Mouse (Mus musculus): ENCODE data around the gene Emb. TPM values are rescaled to one million over a fixed set of nuclear protein-coding genes. Genes with fewer than 3 reads are reported as not detected.

Emb gene
- polyA plus RNA-seq, 1 experiment from 2014 or later: 10.1 TPM

DNA sequence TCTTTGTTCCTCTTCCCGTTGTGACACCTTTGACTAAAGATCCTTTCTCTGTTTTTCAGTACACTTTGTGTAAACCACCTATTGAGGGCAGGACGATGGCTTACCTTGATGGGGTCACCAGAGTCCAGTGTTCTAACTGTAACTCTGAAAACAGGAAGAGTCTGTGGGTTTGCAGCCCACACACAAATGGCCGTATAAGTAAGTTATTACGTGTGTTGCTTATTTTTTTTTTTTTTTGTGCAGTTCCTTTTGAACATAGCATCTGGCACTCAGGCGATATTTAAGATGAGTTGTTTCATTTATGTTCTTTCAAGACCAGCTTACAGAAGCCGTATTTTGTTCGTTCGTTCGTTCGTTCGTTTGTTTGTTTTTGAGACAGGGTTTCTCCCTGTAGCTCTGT, 9.3 kb downstream of the Emb start:
- no peak overlapping the region for H3K4me2 ChIP-seq (ENCODE audit: low read depth, low read length)
- no peaks in the 10 kb centered on the region for H3K27me3 ChIP-seq (ENCODE audit: control insufficient read depth, insufficient read depth, low read length)
- no peak overlapping the region for H3K4me3 ChIP-seq (ENCODE audit: low read depth, low read length)
- no peak overlapping the region for H3K27ac ChIP-seq (ENCODE audit: low read depth, low read length)
- no peaks in the 10 kb centered on the region for H3K36me3 ChIP-seq (ENCODE audit: control insufficient read depth, insufficient read depth, low read length)
- 70% methylated on average over 11 of the region's 11 CpGs for WGBS
- H3K4me1 ChIP-seq (ENCODE audit: control insufficient read depth, insufficient read depth, low read length): no peaks in the 10 kb centered on the region
- H3K9me3 ChIP-seq (ENCODE audit: control insufficient read depth, low read length): no peaks in the 10 kb centered on the region
- H3K9ac ChIP-seq (replicated peaks; ENCODE audit: low read depth, low read length): no peak overlapping the region
- ATAC-seq (ENCODE audit: low read depth): no peak

DNA sequence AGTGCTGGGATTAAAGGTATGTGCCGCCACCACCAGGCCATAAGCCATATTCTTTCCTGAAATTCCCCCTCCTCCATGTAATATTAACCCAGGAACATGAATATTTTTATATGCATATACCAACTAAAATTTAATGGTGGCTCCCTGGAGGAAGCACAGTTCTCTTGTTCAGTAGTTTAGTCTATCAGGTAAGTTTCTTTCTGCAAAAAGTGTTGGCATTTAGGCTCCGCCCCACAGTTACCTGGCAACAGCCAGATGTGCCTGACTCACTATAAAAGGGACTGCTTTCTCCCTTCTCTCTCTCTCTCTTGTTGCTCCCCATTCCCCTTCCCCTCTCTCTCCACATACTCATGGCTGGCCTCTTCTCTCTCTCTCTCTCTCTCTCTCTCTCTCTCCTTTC, 9.8 kb downstream of the Emb start:
- 84% methylated on average over 2 of the region's 2 CpGs for WGBS
- ATAC-seq (ENCODE audit: low read depth): no peak
- H3K4me2 ChIP-seq (ENCODE audit: low read depth, low read length): no peak overlapping the region

DNA sequence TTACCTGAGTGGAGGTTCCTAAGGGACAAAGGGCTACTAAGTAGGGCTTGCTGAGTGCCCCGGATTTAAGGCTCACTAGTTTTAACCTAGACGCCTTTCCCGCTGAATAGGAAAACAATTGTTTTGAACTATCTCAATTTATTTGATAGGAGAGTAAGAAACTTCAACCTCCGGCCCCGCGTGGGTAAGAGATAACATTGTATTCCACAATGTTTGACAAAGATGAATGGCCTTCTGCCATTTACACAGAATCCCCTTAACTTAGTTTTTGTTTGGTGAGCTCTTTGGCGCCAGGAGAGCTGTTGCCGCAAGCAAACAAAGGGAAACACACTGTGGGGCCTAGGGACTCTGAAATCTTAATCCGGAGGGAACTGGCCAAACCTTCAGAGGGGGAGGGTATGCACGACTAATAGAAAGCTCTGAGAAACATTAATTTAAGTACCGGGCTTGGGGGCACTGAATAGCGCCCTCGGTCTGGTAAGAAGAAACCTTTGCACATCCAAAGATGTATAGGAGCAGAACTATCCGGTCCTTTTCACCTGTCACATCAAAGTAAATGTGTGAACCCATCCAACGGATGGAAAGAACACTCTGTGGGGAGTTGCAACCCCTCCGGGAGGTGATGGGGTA, 11.7 kb downstream of the Emb start:
- no peaks in the 10 kb centered on the region for H3K27me3 ChIP-seq (ENCODE audit: control insufficient read depth, insufficient read depth, low read length)
- H3K36me3 ChIP-seq (ENCODE audit: control insufficient read depth, insufficient read depth, low read length): no peaks in the 10 kb centered on the region
- ATAC-seq (ENCODE audit: low read depth): peak; percentile 13; the same call in 1 of the 2 replicates
- no peaks in the 10 kb centered on the region for H3K9me3 ChIP-seq (ENCODE audit: control insufficient read depth, low read length)
- H3K27ac ChIP-seq (ENCODE audit: low read depth, low read length): no peak overlapping the region
- H3K4me3 ChIP-seq (ENCODE audit: low read depth, low read length): peak overlapping the region; percentile 76
- H3K9ac ChIP-seq (replicated peaks; ENCODE audit: low read depth, low read length): peak overlapping the region; percentile 83
- 5% methylated on average over 16 of the region's 16 CpGs for WGBS
- H3K4me2 ChIP-seq (ENCODE audit: low read depth, low read length): peak overlapping the region; percentile 43
- no peaks in the 10 kb centered on the region for H3K4me1 ChIP-seq (ENCODE audit: control insufficient read depth, insufficient read depth, low read length)

More for the DNA sequence above, 9.8 kb downstream of the Emb start:
- Histone ChIP-seq H3K9ac (replicated peaks; ENCODE audit: low read depth, low read length) (no peak overlapping the region), H3K4me1 (ENCODE audit: control insufficient read depth, insufficient read depth, low read length) (no peaks in the 10 kb centered on the region), H3K27me3 (ENCODE audit: control insufficient read depth, insufficient read depth, low read length) (no peaks in the 10 kb centered on the region), H3K36me3 (ENCODE audit: control insufficient read depth, insufficient read depth, low read length) (no peaks in the 10 kb centered on the region), H3K9me3 (ENCODE audit: control insufficient read depth, low read length) (no peaks in the 10 kb centered on the region), H3K27ac (ENCODE audit: low read depth, low read length) (no peak overlapping the region), H3K4me3 (ENCODE audit: low read depth, low read length) (no peak overlapping the region)

DNA sequence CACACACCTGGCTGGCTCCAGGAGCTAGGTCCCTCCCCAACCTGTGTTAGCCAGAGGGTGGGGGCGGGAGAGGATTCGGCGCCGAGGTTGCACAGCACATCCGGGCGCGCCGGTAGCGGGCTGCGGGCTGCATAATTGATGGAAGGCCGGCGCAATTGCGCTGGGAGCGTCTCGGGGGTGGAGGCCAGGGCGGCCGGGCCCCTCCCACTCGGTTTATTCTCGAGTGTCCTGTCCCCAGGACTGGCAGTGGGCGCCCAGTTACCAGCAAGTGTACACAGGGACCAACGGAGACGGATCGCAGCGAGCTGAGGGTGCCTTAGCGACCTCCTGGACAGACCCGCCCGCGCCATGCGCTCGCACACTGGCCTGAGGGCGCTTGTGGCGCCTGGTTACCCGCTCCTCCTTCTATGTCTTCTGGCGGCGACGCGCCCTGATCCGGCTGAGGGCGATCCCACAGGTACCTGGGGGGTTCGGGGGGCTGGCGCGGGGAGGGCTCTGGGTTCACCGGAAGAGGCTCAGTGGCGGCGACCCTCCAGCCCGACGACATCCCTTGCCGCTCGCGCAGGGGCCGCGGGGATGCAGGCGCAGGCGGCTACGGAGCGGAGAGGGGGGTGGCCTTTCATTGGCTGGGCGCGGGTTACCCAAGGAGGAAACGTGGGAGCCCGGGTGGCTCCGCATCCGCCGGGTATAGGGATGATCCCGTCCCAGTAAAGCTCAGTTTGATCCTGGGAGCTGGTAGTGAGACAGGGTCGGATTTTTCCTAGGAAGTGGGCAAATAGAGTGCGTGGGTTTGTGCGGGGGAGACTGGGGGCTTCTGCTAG, 12.4 kb downstream of the Emb start, which contains the start of gene Gm17509:
Gene Gm17509 (minus strand): TSS at position 575 of the 821 bp plus-strand sequence.
- ATAC-seq (ENCODE audit: low read depth): peak; percentile 94
- peak within 1 kb of the TSS; percentile 83 for H3K9ac ChIP-seq (replicated peaks; ENCODE audit: low read depth, low read length)
- WGBS: under 1% methylated on average over 67 of the region's 67 CpGs
- peak within 1 kb of the TSS; percentile 77 for H3K27ac ChIP-seq (ENCODE audit: low read depth, low read length)
- H3K27me3 ChIP-seq (ENCODE audit: control insufficient read depth, insufficient read depth, low read length): no peaks in the 10 kb centered on the region
- H3K9me3 ChIP-seq (ENCODE audit: control insufficient read depth, low read length): no peaks in the 10 kb centered on the region
- peak within 1 kb of the TSS; percentile 43 for H3K4me2 ChIP-seq (ENCODE audit: low read depth, low read length)
- H3K4me3 ChIP-seq (ENCODE audit: low read depth, low read length): peak within 1 kb of the TSS; percentile 76
- H3K4me1 ChIP-seq (ENCODE audit: control insufficient read depth, insufficient read depth, low read length): no peaks in the 10 kb centered on the region
- H3K36me3 ChIP-seq (ENCODE audit: control insufficient read depth, insufficient read depth, low read length): no peaks in the 10 kb centered on the region

DNA sequence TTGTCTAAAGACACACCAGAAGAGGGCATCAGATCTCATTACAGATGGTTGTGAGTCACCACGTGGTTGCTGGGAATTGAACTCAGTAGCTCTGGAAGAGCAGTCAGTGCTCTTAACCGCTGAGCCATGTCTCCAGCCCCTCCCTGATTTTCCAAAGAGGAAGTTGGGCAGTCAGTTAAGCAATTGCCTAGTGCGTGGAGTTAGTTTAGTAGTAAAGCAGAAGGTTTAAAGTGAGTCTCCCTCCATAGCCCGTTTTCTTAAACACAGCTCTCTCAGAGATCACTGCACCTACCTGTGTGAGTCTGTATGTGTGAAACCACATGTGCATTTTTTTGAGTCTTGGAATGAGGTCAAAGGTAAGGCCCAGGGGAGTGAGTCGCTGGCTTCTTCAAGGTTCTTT, 14.8 kb downstream of the Emb start:
- Histone ChIP-seq H3K4me2 (ENCODE audit: low read depth, low read length) (no peak overlapping the region), H3K4me1 (ENCODE audit: control insufficient read depth, insufficient read depth, low read length) (no peaks in the 10 kb centered on the region), H3K36me3 (ENCODE audit: control insufficient read depth, insufficient read depth, low read length) (no peaks in the 10 kb centered on the region), H3K9me3 (ENCODE audit: control insufficient read depth, low read length) (no peaks in the 10 kb centered on the region), H3K4me3 (ENCODE audit: low read depth, low read length) (no peak overlapping the region), H3K9ac (replicated peaks; ENCODE audit: low read depth, low read length) (no peak overlapping the region), H3K27me3 (ENCODE audit: control insufficient read depth, insufficient read depth, low read length) (no peaks in the 10 kb centered on the region), H3K27ac (ENCODE audit: low read depth, low read length) (no peak overlapping the region)
- no peak for ATAC-seq (ENCODE audit: low read depth)
- 62% methylated on average over 5 of the region's 5 CpGs for WGBS

DNA sequence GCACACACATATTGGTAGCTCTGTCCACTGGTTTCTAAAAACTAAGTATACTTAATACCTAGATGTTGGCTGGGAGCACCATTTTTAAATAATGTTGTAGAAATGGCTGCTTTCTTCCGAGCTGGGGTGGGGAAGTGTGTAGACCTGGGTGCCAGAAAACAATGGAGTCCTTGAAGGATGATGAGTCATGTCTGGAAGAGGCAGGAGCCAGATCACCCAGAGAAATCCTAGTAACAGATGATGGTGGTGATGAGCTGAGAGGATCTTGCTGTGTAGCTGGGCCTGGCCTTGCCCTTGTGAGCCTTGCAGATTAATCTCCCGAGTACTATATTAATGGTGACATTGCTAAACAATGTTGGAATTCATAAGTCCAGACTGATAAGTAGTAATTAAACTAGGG, 16.6 kb downstream of the Emb start:
- Histone ChIP-seq H3K4me2 (ENCODE audit: low read depth, low read length) (no peak overlapping the region), H3K36me3 (ENCODE audit: control insufficient read depth, insufficient read depth, low read length) (no peaks in the 10 kb centered on the region), H3K9ac (replicated peaks; ENCODE audit: low read depth, low read length) (no peak overlapping the region), H3K4me1 (ENCODE audit: control insufficient read depth, insufficient read depth, low read length) (no peaks in the 10 kb centered on the region), H3K4me3 (ENCODE audit: low read depth, low read length) (no peak overlapping the region), H3K27me3 (ENCODE audit: control insufficient read depth, insufficient read depth, low read length) (no peaks in the 10 kb centered on the region), H3K9me3 (ENCODE audit: control insufficient read depth, low read length) (no peaks in the 10 kb centered on the region), H3K27ac (ENCODE audit: low read depth, low read length) (no peak overlapping the region)
- WGBS: 85% methylated on average over 2 of the region's 2 CpGs
- no peak for ATAC-seq (ENCODE audit: low read depth)

DNA sequence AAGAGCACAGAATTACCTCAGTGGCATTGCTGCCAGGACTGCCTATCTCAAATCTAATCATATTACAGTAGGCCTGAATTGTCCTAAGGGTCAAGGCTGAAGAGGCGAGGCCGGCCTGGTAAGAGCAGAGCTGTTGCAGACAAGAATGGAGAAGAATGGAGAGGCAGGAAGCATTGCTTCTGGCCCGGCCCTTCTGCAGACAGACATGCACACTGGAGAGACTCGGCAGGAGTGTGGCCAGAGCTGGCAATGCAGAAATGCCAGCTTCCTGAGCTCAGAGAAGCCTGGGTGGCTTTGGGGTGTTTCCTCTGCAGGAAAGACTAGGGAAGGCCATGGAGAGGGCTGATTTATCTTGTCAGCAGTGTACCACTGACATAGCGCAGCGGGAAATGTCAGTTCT, 17.2 kb downstream of the Emb start:
- 95% methylated on average over 6 of the region's 6 CpGs for WGBS
- ATAC-seq (ENCODE audit: low read depth): no peak
- no peak overlapping the region for H3K4me3 ChIP-seq (ENCODE audit: low read depth, low read length)
- H3K9me3 ChIP-seq (ENCODE audit: control insufficient read depth, low read length): no peaks in the 10 kb centered on the region
- H3K27me3 ChIP-seq (ENCODE audit: control insufficient read depth, insufficient read depth, low read length): no peaks in the 10 kb centered on the region
- no peaks in the 10 kb centered on the region for H3K36me3 ChIP-seq (ENCODE audit: control insufficient read depth, insufficient read depth, low read length)
- no peak overlapping the region for H3K27ac ChIP-seq (ENCODE audit: low read depth, low read length)
- H3K9ac ChIP-seq (replicated peaks; ENCODE audit: low read depth, low read length): no peak overlapping the region
- no peaks in the 10 kb centered on the region for H3K4me1 ChIP-seq (ENCODE audit: control insufficient read depth, insufficient read depth, low read length)
- H3K4me2 ChIP-seq (ENCODE audit: low read depth, low read length): no peak overlapping the region

DNA sequence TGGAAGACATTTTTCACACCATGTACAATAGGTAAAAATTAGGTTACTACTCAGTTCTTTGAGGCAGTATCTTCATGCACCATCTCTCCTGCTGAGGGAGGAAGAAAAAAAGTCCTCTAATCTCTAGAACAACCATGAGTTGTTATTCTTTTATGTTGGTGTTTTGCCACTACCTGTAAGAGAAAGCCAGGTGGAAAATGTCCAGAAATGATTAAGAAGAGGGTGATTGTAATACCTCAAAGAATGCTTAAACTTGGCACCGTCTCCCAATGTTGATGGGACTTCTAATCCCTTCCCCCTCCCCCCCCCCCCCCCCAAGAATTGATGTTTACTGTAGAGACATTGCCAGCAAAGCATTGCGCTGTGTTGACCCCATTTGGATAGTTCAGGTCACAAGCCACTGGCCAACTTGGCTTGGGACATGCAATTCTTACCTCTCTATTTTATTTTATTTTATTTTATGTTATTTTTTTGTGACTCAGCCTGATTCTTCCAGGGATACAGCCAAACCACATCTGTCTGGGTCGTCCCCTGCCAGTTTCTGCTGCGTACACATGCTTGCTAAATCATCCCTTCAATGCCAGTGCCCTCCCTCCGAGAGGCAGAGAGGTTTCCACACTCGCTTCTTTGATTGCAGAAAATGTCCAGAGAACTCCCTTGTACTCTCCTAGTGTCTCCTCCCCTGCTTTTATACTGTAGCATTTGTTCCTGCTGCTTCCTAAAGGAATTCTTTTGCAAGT, 22.2 kb downstream of the Emb start:
- Histone ChIP-seq H3K4me1 (ENCODE audit: control insufficient read depth, insufficient read depth, low read length) (peaks cover 3% of the 10 kb centered on the region), H3K27me3 (ENCODE audit: control insufficient read depth, insufficient read depth, low read length) (no peaks in the 10 kb centered on the region), H3K27ac (ENCODE audit: low read depth, low read length) (no peak overlapping the region), H3K4me3 (ENCODE audit: low read depth, low read length) (no peak overlapping the region), H3K36me3 (ENCODE audit: control insufficient read depth, insufficient read depth, low read length) (no peaks in the 10 kb centered on the region), H3K9me3 (ENCODE audit: control insufficient read depth, low read length) (no peaks in the 10 kb centered on the region), H3K4me2 (ENCODE audit: low read depth, low read length) (no peak overlapping the region), H3K9ac (replicated peaks; ENCODE audit: low read depth, low read length) (no peak overlapping the region)
- no peak for ATAC-seq (ENCODE audit: low read depth)
- 74% methylated on average over 6 of the region's 6 CpGs for WGBS

DNA sequence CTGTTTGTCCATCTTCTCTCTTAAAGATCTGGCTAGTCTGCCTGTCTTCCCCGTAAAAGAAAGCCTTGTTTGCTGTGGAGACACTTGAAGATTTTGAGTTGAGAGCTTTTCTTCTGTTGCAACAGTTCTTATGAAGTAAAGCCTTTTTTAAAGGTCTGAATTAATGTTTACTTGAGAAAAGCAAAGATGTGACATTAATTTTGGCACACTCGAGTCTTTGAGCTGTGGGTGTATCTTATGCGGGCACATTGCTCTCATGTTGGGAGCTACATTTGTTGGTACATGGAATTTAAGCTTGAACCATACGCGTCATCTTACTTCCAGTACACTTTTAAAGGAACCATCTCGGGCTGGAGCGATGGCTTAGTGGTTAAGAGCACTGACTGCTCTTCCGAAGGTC, 25.5 kb downstream of the Emb start:
- no peaks in the 10 kb centered on the region for H3K9me3 ChIP-seq (ENCODE audit: control insufficient read depth, low read length)
- WGBS: 96% methylated on average over 8 of the region's 8 CpGs
- no peak overlapping the region for H3K4me2 ChIP-seq (ENCODE audit: low read depth, low read length)
- H3K4me1 ChIP-seq (ENCODE audit: control insufficient read depth, insufficient read depth, low read length): peaks cover 3% of the 10 kb centered on the region
- H3K9ac ChIP-seq (replicated peaks; ENCODE audit: low read depth, low read length): no peak overlapping the region
- ATAC-seq (ENCODE audit: low read depth): no peak
- no peak overlapping the region for H3K4me3 ChIP-seq (ENCODE audit: low read depth, low read length)
- H3K27me3 ChIP-seq (ENCODE audit: control insufficient read depth, insufficient read depth, low read length): no peaks in the 10 kb centered on the region
- no peaks in the 10 kb centered on the region for H3K36me3 ChIP-seq (ENCODE audit: control insufficient read depth, insufficient read depth, low read length)
- no peak overlapping the region for H3K27ac ChIP-seq (ENCODE audit: low read depth, low read length)

Data from neural tube, embryonic 14.5 days (tissue).